Mouse (Mus musculus) limb, embryonic 13.5 days (tissue): Measurements from ENCODE around the gene Chchd2. TPM values are rescaled to one million over a fixed set of nuclear protein-coding genes. Genes with fewer than 3 reads are reported as not detected.

Source experiments
- ATAC-seq: fragments of 200-750 bp; cut with Nextera tagmentation; 2 replicates; pipeline ENCODE4 v1.8.0; 2017; ENCODE audit warnings: low read depth, moderate number of reproducible peaks, moderate TSS enrichment; ENCODE audit not compliant: low FRiP score
- H3K27ac ChIP-seq: fragments of 300-500 bp; sonication (generic); 2 replicates; pipeline ENCODE4 v1.5.1; 2015; ENCODE audit warnings: inconsistent platforms, mild to moderate bottlenecking, moderate library complexity
- H3K27me3 ChIP-seq: fragments of 300-500 bp; sonication (generic); 2 replicates; pipeline ENCODE4 v1.6.1; 2015; ENCODE audit warnings: mild to moderate bottlenecking, inconsistent platforms
- H3K36me3 ChIP-seq: fragments of 300-500 bp; sonication (generic); 2 replicates; pipeline ENCODE4 v1.6.1; 2015; ENCODE audit warnings: inconsistent platforms, mild to moderate bottlenecking, moderate library complexity
- H3K4me1 ChIP-seq: fragments of 300-500 bp; sonication (generic); 2 replicates; pipeline ENCODE4 v1.6.1; 2015; ENCODE audit warnings: inconsistent platforms
- H3K4me2 ChIP-seq: fragments of 300-500 bp; sonication (generic); replicated peaks from 2 replicates; pipeline ENCODE4 v1.6.1; 2015; ENCODE audit warnings: inconsistent platforms, mild to moderate bottlenecking, moderate library complexity
- H3K4me3 ChIP-seq: fragments of 300-500 bp; sonication (generic); 2 replicates; pipeline ENCODE4 v1.5.1; 2015; ENCODE audit warnings: moderate library complexity, mild to moderate bottlenecking, inconsistent platforms
- H3K9ac ChIP-seq: fragments of 300-500 bp; sonication (generic); 2 replicates; pipeline ENCODE4 v1.6.1; 2015; ENCODE audit warnings: mild to moderate bottlenecking, inconsistent platforms
- H3K9me3 ChIP-seq: fragments of 300-500 bp; sonication (generic); 2 replicates; pipeline ENCODE4 v1.6.1; 2016; ENCODE audit warnings: inconsistent platforms
- WGBS: fragments of 180-500 bp; shearing (Covaris S2); methylation state at CpG from one replicate; pipeline ENCODE4 v1.1.7; 2015; 5-methylcytosine and 5-hydroxymethylcytosine counted together
- polyA plus RNA-seq: library from polyadenylated mRNA; unstranded; fragments of >200 nt; fragmentation: Nextera tagmentation; extraction: Ambion mirVana; gene quantifications from 2 replicates; pipeline ENCODE4 v1.2.1, GENCODE M21; 2015

The Chchd2 gene
- polyA plus RNA-seq, 1 experiment from 2014 or later = 951 TPM

DNA sequence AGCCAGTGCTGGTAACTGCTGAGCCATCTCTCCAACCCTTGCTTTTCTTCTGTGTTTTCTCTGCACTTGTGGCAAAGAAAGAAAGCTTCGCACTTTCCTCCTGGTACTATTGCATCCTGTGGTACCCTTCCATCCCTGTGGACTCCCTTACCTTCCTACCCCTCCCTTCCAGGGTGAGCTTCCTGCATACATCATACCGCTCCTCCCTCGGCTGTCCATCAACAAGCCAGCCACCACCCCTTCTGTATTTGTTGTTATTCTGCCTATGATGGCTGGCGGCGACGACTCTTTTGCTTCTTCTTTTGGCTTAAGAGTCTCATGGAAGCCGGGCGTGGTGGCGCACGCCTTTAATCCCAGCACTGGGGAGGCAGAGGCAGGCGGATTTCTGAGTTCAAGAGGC is 12.2 kb downstream of the Chchd2 start:
- H3K4me3 ChIP-seq = no peak overlapping the region
- no peak overlapping the region for H3K9ac ChIP-seq
- H3K4me1 ChIP-seq = no peaks in the 10 kb centered on the region
- 80% methylated on average over 11 of the region's 11 CpGs for WGBS
- H3K36me3 ChIP-seq = peaks cover 2% of the 10 kb centered on the region
- no peak overlapping the region for H3K27ac ChIP-seq
- H3K9me3 ChIP-seq = no peaks in the 10 kb centered on the region
- ATAC-seq = no peak
- H3K27me3 ChIP-seq = no peaks in the 10 kb centered on the region
- no peak overlapping the region for H3K4me2 ChIP-seq

DNA sequence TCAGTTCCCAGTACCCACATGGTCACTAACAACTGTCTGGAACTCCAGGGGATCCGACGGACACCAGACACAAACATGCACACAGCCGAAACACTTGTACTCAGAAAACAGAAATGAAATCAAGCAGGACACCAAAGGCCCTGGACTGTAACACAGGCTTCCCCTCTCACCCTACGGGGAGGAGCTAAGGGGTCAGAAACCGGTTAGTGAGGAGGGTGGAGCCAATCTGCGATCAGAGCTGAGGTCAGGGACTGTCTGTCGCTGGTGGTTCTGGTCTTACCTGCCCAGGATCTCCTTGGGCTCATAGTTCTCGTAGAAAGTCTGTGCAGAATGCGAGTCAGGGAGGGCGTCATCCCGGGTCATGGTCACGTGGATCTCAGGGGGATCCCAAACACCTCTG is 13.3 kb downstream of the Chchd2 start:
- 83% methylated on average over 12 of the region's 12 CpGs for WGBS
- H3K27ac ChIP-seq = no peak overlapping the region
- no peaks in the 10 kb centered on the region for H3K4me1 ChIP-seq
- H3K9ac ChIP-seq = no peak overlapping the region
- H3K27me3 ChIP-seq = no peaks in the 10 kb centered on the region
- ATAC-seq = no peak
- H3K36me3 ChIP-seq = no peaks in the 10 kb centered on the region
- no peak overlapping the region for H3K4me3 ChIP-seq
- no peak overlapping the region for H3K4me2 ChIP-seq
- no peaks in the 10 kb centered on the region for H3K9me3 ChIP-seq

DNA sequence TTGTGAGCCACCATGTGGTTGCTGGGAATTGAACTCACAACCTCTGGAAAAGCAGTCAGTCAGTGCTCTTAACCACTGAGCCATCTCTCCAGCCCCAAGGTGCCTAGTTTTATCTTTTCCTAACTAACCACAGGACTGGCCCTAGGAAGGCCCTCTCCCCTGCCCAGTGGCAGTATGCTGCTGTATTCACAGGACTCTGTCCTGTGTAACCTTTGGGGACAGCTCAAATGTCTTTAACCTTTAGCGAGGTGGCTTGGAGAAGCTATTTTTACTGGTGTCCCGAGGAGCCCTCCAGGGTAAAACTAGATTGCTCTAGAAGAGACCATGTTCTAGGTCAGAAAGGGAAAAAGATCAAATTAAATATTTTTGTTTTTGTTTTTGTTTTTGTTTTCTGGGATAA is 16.0 kb downstream of the Chchd2 start:
- Histone ChIP-seq H3K4me3 (no peak overlapping the region), H3K9ac (no peak overlapping the region), H3K4me1 (no peaks in the 10 kb centered on the region), H3K36me3 (no peaks in the 10 kb centered on the region), H3K9me3 (no peaks in the 10 kb centered on the region), H3K27ac (no peak overlapping the region), H3K27me3 (no peaks in the 10 kb centered on the region), H3K4me2 (no peak overlapping the region)
- ATAC-seq = no peak
- WGBS = 79% methylated on average over 2 of the region's 2 CpGs

DNA sequence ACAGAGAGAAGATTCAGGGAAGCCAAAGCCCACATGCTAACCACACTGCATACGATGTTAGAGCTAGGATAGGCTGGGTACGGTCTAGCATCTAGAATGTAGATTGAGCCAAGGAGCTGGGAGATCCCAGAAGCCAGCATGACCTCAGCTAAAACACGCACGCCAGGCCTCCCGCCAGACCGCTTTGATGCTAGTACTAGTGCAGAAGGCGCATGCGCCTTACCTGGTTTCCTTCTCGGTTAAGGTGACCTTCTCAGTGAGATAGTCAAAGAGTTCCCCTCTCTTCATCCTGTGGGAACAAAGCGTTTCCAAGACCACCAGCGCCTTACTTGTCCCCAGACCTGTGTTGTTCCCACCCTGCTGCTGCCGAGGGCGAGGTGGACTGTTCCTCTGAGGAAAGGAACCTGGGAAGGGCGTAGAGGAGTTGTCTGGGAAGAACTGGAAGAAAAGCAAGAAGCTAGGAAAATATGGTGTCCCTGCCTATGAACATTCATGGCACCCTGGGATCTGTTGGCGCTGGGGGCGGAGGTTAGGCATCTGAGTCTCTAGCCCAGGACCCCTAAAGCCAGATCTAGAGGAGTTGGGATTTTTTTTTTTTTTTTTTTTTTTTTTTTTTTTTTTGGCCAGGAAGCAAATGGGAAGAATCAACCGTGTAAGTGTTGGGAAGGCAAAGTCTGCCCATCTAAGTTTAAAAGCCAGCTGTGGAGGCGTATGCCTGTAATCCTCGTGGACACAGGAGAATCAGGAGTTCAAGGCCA is 17.9 kb downstream of the Chchd2 start:
- H3K4me1 ChIP-seq = 0 out of 2 replicates have a peak, but pooled peaks cover 2% of the 10 kb centered on the region
- no peaks in the 10 kb centered on the region for H3K36me3 ChIP-seq

DNA sequence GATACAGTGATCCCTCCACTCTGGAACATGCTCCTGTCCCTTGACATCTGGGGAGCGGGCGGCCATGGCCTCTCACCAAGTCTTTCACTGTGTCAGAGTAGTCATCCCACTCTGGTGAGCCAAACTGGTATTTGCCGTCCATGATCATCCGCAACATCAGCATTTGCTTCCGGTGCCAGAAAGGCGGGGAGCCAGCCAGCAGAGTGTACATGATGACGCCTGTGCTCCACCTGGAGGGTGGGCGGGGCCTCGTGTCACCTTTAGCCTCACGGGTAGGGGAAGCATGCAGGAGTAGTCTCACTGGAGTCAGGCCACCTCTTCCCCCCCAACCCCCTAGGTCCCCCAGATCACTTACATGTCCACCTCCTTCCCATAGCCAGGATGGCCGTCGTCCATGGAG is 21.4 kb downstream of the Chchd2 start:
- Histone ChIP-seq H3K27me3 (no peaks in the 10 kb centered on the region), H3K4me3 (no peak overlapping the region), H3K9ac (no peak overlapping the region), H3K36me3 (peaks cover 22% of the 10 kb centered on the region), H3K9me3 (no peaks in the 10 kb centered on the region; the same call in 1 of the 2 replicates), H3K4me1 (0 out of 2 replicates have a peak, but pooled peaks cover 5% of the 10 kb centered on the region), H3K4me2 (no peak overlapping the region), H3K27ac (no peak overlapping the region)
- ATAC-seq = no peak
- 80% methylated on average over 12 of the region's 12 CpGs for WGBS

More for the DNA sequence above, 17.9 kb downstream of the Chchd2 start:
- ATAC-seq = no peak
- 89% methylated on average over 19 of the region's 19 CpGs for WGBS
- no peak overlapping the region for H3K4me3 ChIP-seq
- H3K4me2 ChIP-seq = no peak overlapping the region
- H3K27me3 ChIP-seq = no peaks in the 10 kb centered on the region
- no peaks in the 10 kb centered on the region for H3K9me3 ChIP-seq
- no peak overlapping the region for H3K27ac ChIP-seq
- no peak overlapping the region for H3K9ac ChIP-seq

DNA sequence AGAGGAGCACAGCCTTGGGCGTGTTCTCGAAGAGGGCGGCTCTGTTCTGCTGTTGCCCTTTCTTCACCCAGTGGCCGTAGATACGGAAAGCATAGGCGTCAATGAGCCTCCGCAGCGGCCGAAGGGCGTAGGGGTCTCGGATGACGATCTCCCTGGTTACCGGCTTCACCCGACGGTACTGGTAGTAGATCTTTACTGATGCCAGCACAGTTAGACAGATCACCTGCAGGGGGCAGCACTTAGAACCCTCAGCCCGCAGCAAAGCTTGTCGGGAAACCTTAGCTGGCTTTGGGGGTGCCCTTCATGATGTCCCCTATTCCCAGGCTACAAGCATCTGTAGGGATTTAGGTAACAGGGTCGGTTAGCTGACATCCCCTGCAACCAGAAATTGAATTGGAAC is 22.8 kb downstream of the Chchd2 start:
- H3K9ac ChIP-seq = peak overlapping the region; percentile 48
- 9% methylated on average over 18 of the region's 18 CpGs for WGBS

DNA sequence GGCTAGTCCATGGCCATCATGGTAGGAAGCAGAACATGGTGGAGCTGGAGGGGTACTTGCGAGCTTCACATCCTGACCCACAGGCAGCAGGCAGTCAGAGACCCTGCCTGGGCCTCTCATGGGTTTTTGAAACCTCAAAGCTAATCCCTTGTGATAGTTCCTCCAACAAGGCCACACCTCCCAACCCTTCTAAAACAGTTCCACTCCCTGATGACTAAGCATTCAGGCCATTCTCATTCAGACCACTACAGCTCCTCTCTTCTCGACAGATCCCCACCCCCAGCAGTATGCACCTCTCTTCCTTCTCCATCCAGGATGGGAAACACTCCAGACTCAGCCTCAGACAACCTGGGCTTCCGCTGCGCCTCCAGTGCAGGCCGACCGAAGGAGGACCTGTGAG is 24.9 kb downstream of the Chchd2 start:
- no peak for ATAC-seq
- 92% methylated on average over 6 of the region's 6 CpGs for WGBS
- no peak overlapping the region for H3K27ac ChIP-seq
- no peak overlapping the region for H3K9ac ChIP-seq
- H3K27me3 ChIP-seq = no peaks in the 10 kb centered on the region
- H3K4me1 ChIP-seq = 0 out of 2 replicates have a peak, but pooled peaks cover 5% of the 10 kb centered on the region
- no peaks in the 10 kb centered on the region; the same call in 1 of the 2 replicates for H3K9me3 ChIP-seq
- no peak overlapping the region for H3K4me2 ChIP-seq
- H3K36me3 ChIP-seq = peaks cover 55% of the 10 kb centered on the region
- H3K4me3 ChIP-seq = no peak overlapping the region

More for the DNA sequence above, 22.8 kb downstream of the Chchd2 start:
- no peak for ATAC-seq
- Histone ChIP-seq H3K27me3 (no peaks in the 10 kb centered on the region), H3K4me3 (no peak overlapping the region), H3K4me2 (peak overlapping the region; percentile 37), H3K27ac (no peak overlapping the region), H3K9me3 (no peaks in the 10 kb centered on the region; the same call in 1 of the 2 replicates), H3K36me3 (peaks cover 35% of the 10 kb centered on the region), H3K4me1 (0 out of 2 replicates have a peak, but pooled peaks cover 5% of the 10 kb centered on the region)

DNA sequence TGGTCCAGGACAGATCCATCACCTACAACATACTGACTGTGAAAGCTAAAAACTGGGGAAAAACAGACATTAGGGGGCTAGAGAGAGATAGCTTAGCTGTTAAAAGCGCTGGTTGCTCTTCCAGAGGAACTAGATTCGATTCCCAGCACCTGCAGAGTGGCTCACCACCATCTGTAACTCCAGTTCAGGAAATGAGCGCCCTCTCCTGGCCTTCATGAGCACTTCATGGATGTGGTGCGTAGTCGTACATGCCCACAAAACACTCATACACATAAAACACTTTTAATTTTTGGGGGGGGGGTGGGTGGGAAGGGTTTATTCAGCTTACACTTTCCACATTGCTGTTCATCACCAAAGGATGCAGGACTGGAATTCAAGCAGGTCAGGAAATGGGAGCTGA is 30.9 kb downstream of the Chchd2 start:
- Histone ChIP-seq H3K27me3 (no peaks in the 10 kb centered on the region), H3K9ac (no peak overlapping the region), H3K4me1 (no peaks in the 10 kb centered on the region), H3K36me3 (peaks cover 81% of the 10 kb centered on the region), H3K27ac (no peak overlapping the region), H3K9me3 (no peaks in the 10 kb centered on the region), H3K4me3 (no peak overlapping the region), H3K4me2 (no peak overlapping the region)
- ATAC-seq = no peak
- WGBS = 73% methylated on average over 5 of the region's 5 CpGs

DNA sequence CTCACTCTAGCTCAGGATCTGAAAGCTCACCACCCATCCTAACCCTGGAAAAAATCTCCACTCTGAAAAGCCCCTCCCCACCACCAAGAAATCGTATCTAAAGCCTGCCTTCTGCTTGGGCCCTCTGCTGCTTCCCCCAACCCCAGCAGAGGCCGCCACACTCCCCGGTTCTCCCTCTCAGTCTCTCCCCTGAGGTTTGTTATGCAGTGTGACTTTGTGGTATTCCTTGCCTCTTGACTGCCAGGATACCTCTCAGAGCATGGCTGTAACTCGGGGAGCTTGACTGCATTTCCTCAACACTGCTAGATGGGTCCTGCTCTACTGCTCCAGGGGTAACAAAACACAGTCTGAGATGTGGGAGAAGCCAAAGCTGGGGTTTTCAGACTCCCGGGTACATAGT is 32.1 kb downstream of the Chchd2 start:
- H3K4me2 ChIP-seq = no peak overlapping the region
- no peak overlapping the region for H3K9ac ChIP-seq
- WGBS = 43% methylated on average over 5 of the region's 5 CpGs
- no peak for ATAC-seq
- no peaks in the 10 kb centered on the region for H3K4me1 ChIP-seq
- H3K9me3 ChIP-seq = no peaks in the 10 kb centered on the region
- H3K36me3 ChIP-seq = peaks cover 75% of the 10 kb centered on the region
- H3K27ac ChIP-seq = no peak overlapping the region
- H3K27me3 ChIP-seq = no peaks in the 10 kb centered on the region
- no peak overlapping the region for H3K4me3 ChIP-seq

DNA sequence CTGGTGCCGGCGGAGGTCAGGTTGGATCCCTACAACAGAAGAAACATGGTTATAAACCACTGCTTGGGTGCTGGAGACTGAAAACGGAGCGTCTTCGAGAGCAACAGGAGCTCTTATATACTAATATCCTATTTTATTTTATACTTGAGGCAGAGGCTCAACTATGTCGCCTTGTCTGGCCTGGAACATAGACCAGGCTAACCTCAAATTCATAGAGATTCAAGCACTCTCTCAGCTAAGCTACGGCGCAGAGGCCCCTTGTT is 39.8 kb downstream of the Chchd2 start:
- no peaks in the 10 kb centered on the region for H3K27me3 ChIP-seq
- peak overlapping the region; percentile 77 for H3K9ac ChIP-seq
- 0 out of 2 replicates have a peak, but pooled peaks cover 6% of the 10 kb centered on the region for H3K9me3 ChIP-seq
- ATAC-seq = no peak
- peak overlapping the region; percentile 73 for H3K4me2 ChIP-seq
- H3K4me1 ChIP-seq = peaks cover 12% of the 10 kb centered on the region
- WGBS = 55% methylated on average over 8 of the region's 8 CpGs
- peaks cover 38% of the 10 kb centered on the region for H3K36me3 ChIP-seq
- H3K4me3 ChIP-seq = peak overlapping the region; percentile 73
- H3K27ac ChIP-seq = no peak overlapping the region; the same call in 1 of the 2 replicates

DNA sequence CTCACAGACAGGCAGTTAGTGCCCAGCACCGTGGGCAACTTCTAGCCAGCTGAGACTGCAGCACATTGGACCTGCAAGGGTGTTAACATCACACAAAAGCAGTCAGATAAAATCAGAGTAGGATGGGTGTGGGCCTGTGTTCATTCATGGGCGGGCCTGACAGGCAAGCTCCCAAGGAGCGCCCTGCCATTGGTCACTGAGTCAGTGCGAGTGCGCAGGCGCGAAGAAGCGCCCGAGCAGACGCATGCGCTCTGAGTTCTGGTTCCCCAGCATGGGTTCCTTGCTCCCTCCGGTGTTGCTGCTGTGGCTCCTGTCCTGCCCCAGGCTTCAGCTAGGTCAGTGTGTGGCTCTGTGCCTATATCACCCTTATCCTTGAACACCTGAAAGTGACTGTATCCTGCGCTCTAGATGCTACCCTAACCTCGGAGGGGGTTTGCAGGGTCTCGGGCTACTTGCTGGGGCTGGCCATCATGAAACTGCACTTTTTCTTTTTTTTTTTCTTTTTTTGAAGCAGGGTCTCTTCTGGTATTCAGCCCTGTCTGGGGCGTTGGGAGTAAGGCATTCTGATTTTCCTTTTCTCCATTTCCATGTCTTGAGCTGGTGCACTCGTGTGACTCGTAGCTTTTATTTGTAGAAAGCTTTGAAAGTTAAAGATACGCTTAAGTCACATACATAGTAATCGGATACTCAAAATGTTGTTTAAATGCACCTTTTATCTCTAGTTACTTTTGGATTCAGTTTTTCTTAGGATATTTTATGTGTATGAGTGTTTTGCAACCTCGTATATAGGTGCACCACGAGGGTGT is 40.3 kb downstream of the Chchd2 start, which contains the start of gene Sumf2:
Gene Sumf2, plus strand, starts transcription at position 235 of the 806 bp plus-strand sequence.
- Histone ChIP-seq H3K4me1 (peaks cover 12% of the 10 kb centered on the region), H3K27ac (peak within 1 kb of the TSS; percentile 67), H3K9me3 (0 out of 2 replicates have a peak, but pooled peaks cover 6% of the 10 kb centered on the region), H3K36me3 (peaks cover 38% of the 10 kb centered on the region), H3K27me3 (no peaks in the 10 kb centered on the region), H3K9ac (peak within 1 kb of the TSS; percentile 77), H3K4me3 (peak within 1 kb of the TSS; percentile 73), H3K4me2 (peak within 1 kb of the TSS; percentile 73)
- peak; percentile 98 for ATAC-seq
- WGBS = 12% methylated on average over 22 of the region's 22 CpGs

DNA sequence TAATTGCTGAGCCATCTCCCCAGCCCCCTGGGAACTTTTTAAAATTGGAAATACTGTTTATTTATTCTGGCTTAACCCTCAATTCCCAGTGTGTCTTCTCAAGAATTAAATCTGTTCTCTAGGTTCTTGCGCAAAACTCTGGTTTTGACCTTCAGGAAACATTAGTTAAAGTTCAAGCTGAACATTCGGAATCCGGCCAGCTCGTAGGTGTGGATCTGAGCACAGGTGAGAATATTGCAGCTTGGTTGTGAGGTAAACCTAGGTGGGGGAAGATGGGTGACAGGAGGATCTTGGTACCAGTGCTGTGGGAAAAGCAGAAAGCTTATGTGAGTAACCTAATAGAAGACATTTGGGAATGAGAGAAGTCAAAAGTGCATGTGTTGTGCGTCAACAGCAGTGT is 42.4 kb downstream of the Chchd2 start:
- 94% methylated on average over 5 of the region's 5 CpGs for WGBS
- Histone ChIP-seq H3K36me3 (peaks cover 31% of the 10 kb centered on the region), H3K27ac (no peak overlapping the region), H3K4me1 (peaks cover 12% of the 10 kb centered on the region), H3K27me3 (no peaks in the 10 kb centered on the region), H3K4me3 (no peak overlapping the region), H3K4me2 (no peak overlapping the region), H3K9ac (no peak overlapping the region), H3K9me3 (0 out of 2 replicates have a peak, but pooled peaks cover 6% of the 10 kb centered on the region)
- no peak for ATAC-seq
